Mouse (Mus musculus) cerebellum, postnatal 10 days (tissue): ENCODE measurements around the gene Angptl7.

ENCODE experiments used
- DNase-seq, 2 experiments: peaks; one replicate each; pipeline ENCODE4 v3.0.0; 2021; ENCODE audit warnings: mixed read lengths in 2 of 2

Angptl7 gene

DNA sequence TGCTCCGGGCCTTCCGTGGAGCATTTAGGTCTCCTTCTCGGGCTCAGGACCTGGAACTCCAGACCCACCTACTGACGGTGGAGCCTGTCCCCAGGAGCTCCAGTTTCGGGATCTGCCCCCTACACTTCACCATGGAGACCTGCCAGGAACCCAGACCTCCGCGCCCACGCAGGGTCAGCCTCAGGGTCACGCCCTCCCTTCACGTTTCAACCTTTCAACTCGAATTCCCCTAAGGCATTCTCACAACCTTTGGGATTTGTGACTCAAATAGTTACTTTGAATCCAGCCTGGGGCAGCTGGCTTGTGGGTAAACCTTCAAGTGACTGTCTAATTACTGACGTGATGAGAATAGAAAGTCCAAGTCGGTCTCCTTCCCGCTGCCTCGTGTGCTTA is 51.4 kb downstream of the Angptl7 start:
- DNase-seq: peak; percentile 54 to 69

DNA sequence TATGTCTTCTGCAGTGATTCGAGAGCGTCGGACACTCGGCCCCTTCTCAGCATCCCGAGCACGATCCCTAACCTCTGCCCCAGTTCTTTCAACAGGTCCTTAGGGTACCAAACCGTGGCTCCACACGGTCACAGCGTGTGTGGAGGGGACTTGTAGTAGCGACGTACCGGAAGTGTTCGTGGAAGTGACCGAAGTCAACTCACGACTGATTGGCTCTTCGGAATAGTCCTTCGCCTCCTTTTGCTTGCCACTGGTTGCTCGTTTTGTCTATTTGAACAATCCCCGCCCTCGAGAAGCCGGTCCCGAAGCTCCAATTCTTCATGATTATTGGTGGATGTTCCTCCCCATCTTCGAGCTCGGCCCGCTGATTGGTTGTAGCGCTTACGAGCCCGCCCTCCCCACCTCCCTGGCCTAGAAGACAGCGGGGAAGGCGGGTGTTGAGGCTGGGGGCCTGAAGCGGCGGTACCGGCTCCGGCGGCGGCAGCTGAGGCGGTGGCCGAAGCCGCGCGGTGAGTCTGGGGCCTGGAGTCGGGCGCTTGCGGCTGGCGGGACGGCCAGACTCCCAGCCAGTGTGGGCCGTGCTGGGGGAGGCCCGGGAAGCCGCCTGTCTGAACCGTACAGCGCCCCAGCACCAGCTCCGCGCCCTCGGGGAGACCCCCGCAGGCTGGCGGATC is 51.9 kb downstream of the Angptl7 start, which contains the start of gene Mtor:
Gene Mtor, plus strand, starts transcription at position 433 of the 674 bp plus-strand sequence.
- DNase-seq: peak; percentile 95 to 97
